Mouse (Mus musculus): ENCODE results near the gene Izumo1r. TPM values are rescaled to one million over a fixed set of nuclear protein-coding genes. Genes with fewer than 3 reads are reported as not detected.

Izumo1r gene
- total and polyA plus RNA-seq, 3 experiments = not detected

DNA sequence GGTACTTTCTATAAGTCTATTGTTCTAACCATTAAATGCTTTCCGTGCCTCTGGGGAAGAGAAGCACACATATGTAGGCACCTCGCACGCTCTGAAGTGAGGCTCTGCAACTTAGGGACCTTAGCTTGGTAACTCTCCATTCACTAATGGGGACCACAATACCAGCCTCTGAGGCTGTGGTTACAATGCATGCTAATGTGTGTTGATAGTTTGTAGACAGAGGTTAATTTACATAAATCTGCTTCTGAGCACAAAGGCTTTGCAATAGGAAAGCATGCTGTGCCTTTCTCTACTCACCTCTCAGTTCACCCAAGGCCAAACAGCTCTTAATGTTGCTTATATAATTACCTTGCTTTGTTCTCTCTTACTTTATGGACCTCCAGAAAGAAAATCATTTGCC lies 13.1 kb downstream of the Izumo1r start:
- Histone ChIP-seq H3K9ac (ENCODE audit: insufficient read depth, low read depth) (no peak overlapping the region), H3K4me2 (ENCODE audit: insufficient read depth, low read depth, poor library complexity, severe bottlenecking) (no peak overlapping the region), H3K9me3 (replicated peaks; ENCODE audit: low read length) (no peaks in the 10 kb centered on the region), H3K27ac (ENCODE audit: insufficient read depth, low read depth) (no peak overlapping the region), H3K36me3 (replicated peaks in 1 of 2; ENCODE audit: control insufficient read depth in 1 of 2, insufficient read depth in 1 of 2, low read length in 1 of 2) (no peaks in the 10 kb centered on the region), H3K4me3 (replicated peaks in 1 of 3; ENCODE audit: low read depth in 2 of 3, low read length in 2 of 3, poor library complexity in 1 of 3) (no peak overlapping the region), H3K4me1 (ENCODE audit: control insufficient read depth in 1 of 2, insufficient read depth in 2 of 2) (peaks cover 0 to 13% of the 10 kb centered on the region in 2 experiments; a peak in 2 of 4 replicates), H3K79me2 (replicated peaks; ENCODE audit: control insufficient read depth, extremely low read depth, insufficient read depth, poor library complexity, severe bottlenecking) (no peaks in the 10 kb centered on the region), H3K27me3 (replicated peaks) (no peaks in the 10 kb centered on the region)
- in situ Hi-C loops (cut with MboI; ENCODE audit: low pct_ligation_motif_present, low pct_unique_long_range_greater_than_20kb, low sequenced_read_pairs) = no loop called here
- dilution Hi-C loops (cut with MboI; ENCODE audit: extremely low pct_ligation_motif_present, extremely low pct_unique_long_range_greater_than_20kb, low sequenced_read_pairs) = no loop called here
- no peak for DNase-seq (ENCODE audit: extremely low read depth)
- TF ChIP-seq SIN3A (IDR thresholded peaks at IDR 0.05; ENCODE audit: low read length) (no peak), GABPA (IDR thresholded peaks at IDR 0.05; ENCODE audit: insufficient replicate concordance, low read depth, low read length) (no peak), NELFE (IDR thresholded peaks at IDR 0.05; ENCODE audit: low read depth, low read length) (no peak), IRF4 (IDR thresholded peaks at IDR 0.05; ENCODE audit: low read depth, low read length) (no peak), UBTF (IDR thresholded peaks at IDR 0.05; ENCODE audit: low read depth, low read length) (no peak), ELF1 (IDR thresholded peaks at IDR 0.05; ENCODE audit: low read depth, low read length) (no peak), TCF12 (IDR thresholded peaks at IDR 0.05; ENCODE audit: low read depth, low read length) (no peak), ZKSCAN1 (IDR thresholded peaks at IDR 0.05; ENCODE audit: borderline replicate concordance, low read depth, low read length) (no peak), E2F4 (IDR thresholded peaks at IDR 0.05; ENCODE audit: insufficient replicate concordance, low read depth, low read length) (no peak), MYC (IDR thresholded peaks at IDR 0.05; ENCODE audit: low read depth, low read length) (no peak), BHLHE40 (IDR thresholded peaks at IDR 0.05; ENCODE audit: low read depth, low read length) (no peak), PAX5 (IDR thresholded peaks at IDR 0.05; ENCODE audit: low read length) (no peak), EP300 (IDR thresholded peaks at IDR 0.05; ENCODE audit: low read length) (no peak), SMC3 (IDR thresholded peaks at IDR 0.05; ENCODE audit: low read depth, low read length) (no peak), MEF2A (IDR thresholded peaks at IDR 0.05; ENCODE audit: borderline replicate concordance, low read depth, low read length) (no peak)

- DNase-seq (ENCODE audit: extremely low read depth) = no peak
- H3K9ac ChIP-seq (ENCODE audit: insufficient read depth, low read depth) = no peak overlapping the region
- in situ Hi-C loops (cut with MboI; ENCODE audit: low pct_ligation_motif_present, low pct_unique_long_range_greater_than_20kb, low sequenced_read_pairs) = no loop called here
Measured at GRCm38 (mm10) chr9:14888671-14889070, 15.1 kb downstream of the Izumo1r start.

More at GRCm38 (mm10) chr9:14888671-14889070, 15.1 kb downstream of the Izumo1r start:
- Histone ChIP-seq H3K36me3 (replicated peaks in 1 of 2; ENCODE audit: control insufficient read depth in 1 of 2, insufficient read depth in 1 of 2, low read length in 1 of 2) (no peaks in the 10 kb centered on the region), H3K4me1 (ENCODE audit: control insufficient read depth in 1 of 2, insufficient read depth in 2 of 2) (peaks cover 0 to 10% of the 10 kb centered on the region in 2 experiments; a peak in 2 of 4 replicates), H3K4me2 (ENCODE audit: insufficient read depth, low read depth, poor library complexity, severe bottlenecking) (no peak overlapping the region), H3K27ac (ENCODE audit: insufficient read depth, low read depth) (no peak overlapping the region), H3K4me3 (replicated peaks in 1 of 3; ENCODE audit: low read depth in 2 of 3, low read length in 2 of 3, poor library complexity in 1 of 3) (no peak overlapping the region), H3K27me3 (replicated peaks) (no peaks in the 10 kb centered on the region), H3K9me3 (replicated peaks; ENCODE audit: low read length) (no peaks in the 10 kb centered on the region), H3K79me2 (replicated peaks; ENCODE audit: control insufficient read depth, extremely low read depth, insufficient read depth, poor library complexity, severe bottlenecking) (no peaks in the 10 kb centered on the region)
- TF ChIP-seq BHLHE40 (IDR thresholded peaks at IDR 0.05; ENCODE audit: low read depth, low read length) (no peak), RCOR1 (conservative IDR thresholded peaks at IDR 0.05; ENCODE audit: low read depth, low read length) (no peak), ZKSCAN1 (IDR thresholded peaks at IDR 0.05; ENCODE audit: borderline replicate concordance, low read depth, low read length) (no peak), NELFE (IDR thresholded peaks at IDR 0.05; ENCODE audit: low read depth, low read length) (no peak), TCF12 (IDR thresholded peaks at IDR 0.05; ENCODE audit: low read depth, low read length) (no peak), RAD21 (IDR thresholded peaks at IDR 0.05; ENCODE audit: low read depth, low read length) (no peak), UBTF (IDR thresholded peaks at IDR 0.05; ENCODE audit: low read depth, low read length) (no peak), ETS1 (conservative IDR thresholded peaks at IDR 0.05; ENCODE audit: low read depth, low read length) (no peak), POLR2AphosphoS2 (IDR thresholded peaks at IDR 0.05; ENCODE audit: low read depth, low read length) (no peak), MEF2A (IDR thresholded peaks at IDR 0.05; ENCODE audit: borderline replicate concordance, low read depth, low read length) (no peak), SIN3A (IDR thresholded peaks at IDR 0.05; ENCODE audit: low read length) (no peak), ZC3H11A (IDR thresholded peaks at IDR 0.05; ENCODE audit: low read depth, low read length) (no peak), POLR2A (IDR thresholded peaks at IDR 0.05; ENCODE audit: low read depth, low read length) (no peak), JUN (IDR thresholded peaks at IDR 0.05; ENCODE audit: insufficient read depth, low read depth, low read length) (no peak), TBP (conservative IDR thresholded peaks at IDR 0.05; ENCODE audit: low read depth, low read length) (no peak), ZMIZ1 (IDR thresholded peaks at IDR 0.05; ENCODE audit: low read depth, low read length) (no peak)
- dilution Hi-C loops (cut with MboI; ENCODE audit: extremely low pct_ligation_motif_present, extremely low pct_unique_long_range_greater_than_20kb, low sequenced_read_pairs) = no loop called here
